Mouse (Mus musculus): ENCODE measurements around the gene D1Ertd622e.
"Not testable (repeated sequence)": the region's sequence is repeated elsewhere in the genome, so short reads cannot be mapped to it uniquely, and the experiment has no call there.

D1Ertd622e gene

DNA sequence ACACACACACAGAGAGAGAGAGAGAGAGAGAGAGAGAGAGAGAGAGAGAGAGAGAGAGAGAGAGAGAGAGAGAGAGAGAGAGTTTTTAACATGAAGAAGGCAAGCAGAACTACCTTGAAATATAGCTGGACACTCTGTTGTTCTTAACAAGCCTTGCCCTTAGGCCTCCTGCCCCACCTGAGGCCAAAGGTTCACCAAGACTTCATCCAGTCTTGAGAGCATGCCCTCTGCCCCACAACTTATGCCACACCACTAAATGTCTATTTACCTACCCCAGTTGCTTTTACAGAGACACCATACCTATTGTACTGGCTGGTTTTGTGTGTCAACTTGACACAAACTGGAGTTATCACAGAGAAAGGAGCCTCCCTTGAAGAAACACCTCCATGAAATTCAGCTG, 81.2 kb downstream of the D1Ertd622e start:
- not testable (repeated sequence) for DNase-seq (ENCODE audit: extremely low spot score, low spot score)

DNA sequence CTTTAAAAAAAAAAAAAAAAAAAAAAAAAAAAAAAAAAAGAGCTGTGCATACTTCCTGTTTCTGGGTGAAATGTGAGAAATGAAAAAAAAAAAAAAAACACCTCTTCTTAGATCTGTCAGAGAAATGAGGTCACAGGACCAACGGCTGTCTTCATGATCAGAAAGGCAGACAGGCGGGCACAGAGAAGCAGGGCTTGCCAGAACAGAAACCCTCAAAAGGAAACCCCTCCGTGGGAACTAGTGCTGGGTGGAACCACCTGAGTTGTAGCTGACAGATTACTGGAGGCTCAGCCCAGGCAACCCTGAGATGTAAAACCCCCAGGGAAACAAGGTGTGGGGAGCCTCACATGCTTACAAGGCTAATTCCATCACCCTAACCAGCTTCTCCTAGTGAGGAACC, 81.6 kb downstream of the D1Ertd622e start:
- no peak for DNase-seq (ENCODE audit: extremely low spot score, low spot score)

DNA sequence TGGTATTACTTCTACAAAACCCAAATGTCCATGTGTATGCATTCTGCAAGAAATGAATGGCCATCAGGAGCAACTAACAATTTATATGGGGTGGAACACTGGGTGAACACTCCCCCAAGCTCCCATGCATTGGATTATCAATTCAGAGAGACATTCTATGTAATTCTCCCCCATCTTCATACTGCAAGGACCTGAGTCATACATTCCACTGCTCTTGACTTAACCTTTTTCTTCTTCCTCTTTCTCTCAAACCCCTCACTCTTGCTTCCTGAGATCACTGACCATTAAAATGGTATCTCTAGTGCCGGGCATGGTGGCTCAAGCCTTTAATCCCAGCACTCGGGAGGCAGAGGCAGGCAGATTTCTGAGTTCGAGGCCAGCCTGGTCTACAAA, 83.9 kb downstream of the D1Ertd622e start:
- DNase-seq (ENCODE audit: extremely low spot score, low spot score): no peak

DNA sequence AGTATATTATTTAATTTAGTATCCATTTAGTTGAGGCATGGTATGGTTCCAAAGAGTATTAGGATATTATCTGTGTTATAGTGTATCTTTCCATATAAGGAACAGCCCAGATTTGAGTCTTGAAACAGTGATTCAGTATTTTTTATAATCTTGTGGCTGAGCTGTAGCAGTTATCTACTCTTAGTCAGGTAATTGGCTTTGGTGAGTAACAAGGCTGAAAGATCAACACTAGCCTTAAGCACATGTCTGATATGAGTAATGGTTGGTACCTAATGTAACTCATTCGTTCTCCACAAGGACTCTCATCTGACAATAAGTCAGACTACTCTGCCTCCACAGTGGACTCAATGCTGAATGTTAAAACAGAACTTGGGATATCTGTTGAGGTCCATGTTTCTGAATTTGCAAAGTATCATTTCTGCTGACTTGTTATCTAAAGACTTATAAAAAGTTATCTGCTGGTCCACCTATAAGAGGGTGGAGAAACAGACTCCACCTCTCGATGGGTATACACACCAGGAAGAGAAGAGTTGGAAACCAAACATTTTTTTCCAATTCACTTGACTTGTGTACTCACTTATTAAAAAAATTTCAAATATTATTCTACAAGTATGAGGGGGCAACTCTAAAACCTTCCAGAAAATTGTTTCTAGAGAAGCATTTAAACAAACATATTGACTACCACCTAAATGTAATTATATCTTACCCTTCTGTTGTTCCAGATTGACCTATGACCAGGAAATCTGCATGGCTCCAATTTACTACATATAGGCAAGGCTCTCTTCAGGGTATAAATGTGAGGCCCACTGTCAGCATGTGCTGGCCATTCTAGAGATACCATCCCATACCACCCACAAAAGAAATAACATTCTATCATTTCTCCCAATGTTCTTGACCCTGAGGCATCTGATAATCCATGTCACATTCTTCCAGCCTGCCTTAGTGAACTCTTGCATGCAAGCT, 84.5 kb downstream of the D1Ertd622e start:
- DNase-seq (ENCODE audit: extremely low spot score, low spot score): no peak

DNA sequence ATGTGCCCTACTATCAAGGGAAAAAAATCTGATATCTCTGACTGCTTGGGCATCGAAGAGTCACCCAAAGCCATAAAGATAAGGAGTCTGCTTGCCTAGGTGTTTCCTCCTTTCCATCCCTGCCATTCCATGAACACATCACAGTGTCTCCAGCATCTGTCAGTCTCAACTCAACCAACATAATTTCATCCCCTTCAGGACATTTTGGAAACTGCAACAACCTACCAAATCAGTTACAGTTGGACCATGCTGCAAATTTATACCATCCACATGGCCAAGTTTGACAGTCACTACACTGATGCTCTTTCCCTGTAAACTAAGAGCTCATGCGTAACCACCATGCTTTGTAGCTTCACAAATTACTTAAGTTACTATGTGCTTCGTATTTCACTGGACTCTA, 85.3 kb downstream of the D1Ertd622e start:
- no peak for DNase-seq (ENCODE audit: extremely low spot score, low spot score)

DNA sequence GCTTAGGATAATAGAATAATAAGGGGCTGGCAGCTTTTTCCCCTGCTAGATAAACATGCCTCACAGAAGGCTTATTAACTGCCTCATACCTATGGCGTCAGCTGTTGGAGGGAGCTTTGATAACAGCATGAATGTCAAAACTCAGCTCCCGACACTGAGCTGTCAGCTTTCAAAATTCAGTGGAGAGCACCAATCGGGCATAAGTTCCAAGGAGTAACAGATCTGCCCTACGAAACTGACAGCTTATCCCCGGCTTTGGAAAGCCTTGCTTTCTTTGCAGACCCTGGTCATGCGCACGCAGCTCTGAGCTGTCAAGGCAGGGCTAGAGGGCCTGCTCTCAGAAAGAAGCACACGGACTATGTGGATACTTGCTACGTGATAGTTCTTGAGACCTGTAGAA, 91.1 kb downstream of the D1Ertd622e start:
- no peak for DNase-seq (ENCODE audit: extremely low spot score, low spot score)

DNA sequence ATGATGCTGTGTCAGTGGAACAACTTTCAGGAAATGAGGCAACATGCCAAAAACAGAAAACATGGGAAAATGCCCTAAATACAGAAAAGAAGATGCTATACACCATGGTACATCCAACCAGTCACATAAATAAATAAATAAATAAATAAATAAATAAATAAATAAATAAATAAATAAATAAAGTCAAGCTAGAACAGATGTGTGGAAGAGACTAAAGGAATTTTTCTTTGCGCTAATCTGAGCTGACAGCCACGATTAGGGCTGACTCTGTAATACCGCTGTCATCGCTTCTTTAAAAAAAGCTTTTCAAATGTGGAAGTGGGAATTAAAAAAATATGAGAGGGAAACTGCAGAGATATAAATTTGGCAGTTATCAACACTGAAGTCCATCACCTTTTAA, 93.9 kb downstream of the D1Ertd622e start:
- no peak for DNase-seq (ENCODE audit: extremely low spot score, low spot score)

DNA sequence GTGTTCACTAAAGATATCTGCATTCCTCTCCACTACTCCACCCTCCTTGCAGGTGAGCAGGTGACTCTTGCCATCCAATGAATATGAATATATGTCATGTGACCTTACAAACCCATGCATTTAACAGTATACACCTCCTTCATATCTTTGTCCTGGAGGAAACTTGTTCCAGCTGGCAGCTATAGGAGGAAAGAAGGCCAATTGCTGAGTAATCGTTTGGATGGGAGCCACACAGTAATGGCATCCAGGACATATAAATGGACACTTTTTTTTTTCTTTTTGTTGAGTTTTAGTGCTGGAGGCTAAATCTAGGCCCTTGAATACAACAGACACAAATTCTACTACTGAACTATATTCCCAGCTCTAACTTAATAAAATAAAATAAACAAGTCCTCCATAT, 97.2 kb downstream of the D1Ertd622e start:
- DNase-seq (ENCODE audit: extremely low spot score, low spot score): no peak

DNA sequence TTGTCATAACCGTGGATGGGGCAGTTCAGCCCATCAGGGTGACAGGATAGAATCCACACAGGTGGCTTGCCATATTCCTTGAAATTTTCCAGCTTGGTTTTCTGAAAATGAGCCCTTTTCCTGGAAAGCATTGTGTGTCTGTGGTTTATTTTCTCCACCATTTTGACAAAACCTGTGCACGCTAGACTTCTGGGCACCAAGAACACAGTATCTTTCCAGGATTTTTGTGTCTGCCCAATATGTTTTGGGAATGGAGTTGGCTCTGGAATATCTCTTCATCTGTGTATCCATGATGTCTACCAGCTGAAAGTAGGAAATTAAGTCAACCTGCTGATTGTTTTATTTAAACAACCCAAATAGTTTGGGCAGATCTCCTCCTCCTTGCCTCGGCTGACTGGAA, 99.0 kb downstream of the D1Ertd622e start:
- no peak for DNase-seq (ENCODE audit: extremely low spot score, low spot score)
